8 mouse cellular contexts compared by ENCODE assay signal in the genomic region with DNA sequence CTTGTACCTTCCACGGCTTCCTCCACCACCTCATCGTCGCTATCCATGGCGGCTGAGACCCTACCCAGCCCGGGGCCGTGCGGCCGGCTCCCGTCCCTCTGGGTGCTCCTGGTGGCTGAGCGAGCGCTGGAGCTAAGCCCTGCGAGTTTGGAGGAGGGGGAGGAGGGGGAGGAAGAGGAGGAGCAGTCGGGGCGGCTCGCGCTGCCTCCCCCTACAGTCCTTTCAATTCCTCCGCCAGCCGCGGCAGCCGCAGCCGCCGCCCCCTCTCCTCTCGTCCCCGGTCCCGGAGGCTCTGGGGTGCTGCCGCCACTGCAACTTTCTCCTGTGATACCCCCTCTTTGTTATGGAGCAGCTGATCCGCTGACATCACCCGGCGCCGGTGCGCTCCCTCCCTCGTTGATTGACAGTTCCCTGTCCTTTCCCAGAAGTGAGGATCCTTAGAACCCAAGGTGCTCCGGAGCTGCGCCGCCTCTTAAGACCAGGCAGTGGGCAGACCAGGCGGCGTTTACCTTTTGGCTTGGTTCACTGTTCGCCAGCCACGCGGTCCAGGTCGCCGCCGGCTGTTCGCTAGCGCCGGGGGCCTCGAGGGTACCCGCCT. TPM values are rescaled to one million over a fixed set of nuclear protein-coding genes. Genes with fewer than 3 reads are reported as not detected.
DNase-seq lines count a peak whose midpoint lies in the region; ATAC-seq and TF ChIP-seq lines count a peak whose summit lies in the region.

A gene (minus strand): TSS at position 369 of the 598 bp plus-strand sequence.

- under 1% methylated on average over 43 of the region's 48 CpGs for WGBS in heart, embryonic 13.5 days
- 3% methylated on average over 46 of the region's 48 CpGs for WGBS in liver, embryonic 12.5 days (ENCODE audit: insufficient replicate concordance)
- WGBS in stomach, embryonic 14.5 days = 1% methylated on average over 41 of the region's 48 CpGs

- H3K27me3 ChIP-seq in C2C12 (ENCODE audit: control insufficient read depth, insufficient read depth, insufficient read length) = no peaks in the 10 kb centered on the region
- H3K27me3 ChIP-seq in heart, embryonic 13.5 days (replicated peaks) = no peaks in the 10 kb centered on the region
- peaks cover 13% of the 10 kb centered on the region for H3K27me3 ChIP-seq in liver, embryonic 12.5 days (replicated peaks)
- no peaks in the 10 kb centered on the region for H3K27me3 ChIP-seq in stomach, embryonic 14.5 days (ENCODE audit: control insufficient read depth, insufficient read depth, low read length)

- H3K36me3 ChIP-seq in C2C12 (ENCODE audit: control insufficient read depth, insufficient read depth) = peaks cover 6% of the 10 kb centered on the region
- H3K36me3 ChIP-seq in heart, embryonic 13.5 days = peaks cover 9% of the 10 kb centered on the region
- H3K36me3 ChIP-seq in liver, embryonic 12.5 days = peaks cover 6% of the 10 kb centered on the region; the same call in 1 of the 2 replicates
- no peaks in the 10 kb centered on the region for H3K36me3 ChIP-seq in stomach, embryonic 14.5 days (ENCODE audit: control insufficient read depth, insufficient read depth, low read length)

- DNase-seq in brain, adult 2 months (ENCODE audit: low read depth, low spot score) = peak; percentile 93
- DNase-seq in kidney, postnatal 10 days = peak; percentile 89
- peak; percentile 25 to 52 for DNase-seq in natural killer cell, adult 2 months (ENCODE audit: low spot score in 2 of 2)

- no peak for TF ChIP-seq CTCF in C2C12 (IDR thresholded peaks at IDR 0.05; ENCODE audit: control insufficient read depth, insufficient read depth, insufficient read length)

- H3K4me3 ChIP-seq in C2C12 (ENCODE audit: insufficient read depth, poor library complexity, severe bottlenecking) = peak within 1 kb of the TSS; percentile 59
- H3K4me3 ChIP-seq in heart, embryonic 13.5 days = peak within 1 kb of the TSS; percentile 91
- peak within 1 kb of the TSS; percentile 77 for H3K4me3 ChIP-seq in liver, embryonic 12.5 days
- peak within 1 kb of the TSS; percentile 86 for H3K4me3 ChIP-seq in stomach, embryonic 14.5 days (ENCODE audit: low read depth, low read length)

- H3K79me3 ChIP-seq in C2C12 (ENCODE audit: low read depth) = peaks cover 25% of the 10 kb centered on the region

- peak within 1 kb of the TSS; percentile 86 for H3K4me2 ChIP-seq in heart, embryonic 13.5 days
- H3K4me2 ChIP-seq in liver, embryonic 12.5 days = peak within 1 kb of the TSS; percentile 98
- peak within 1 kb of the TSS; percentile 99 for H3K4me2 ChIP-seq in stomach, embryonic 14.5 days (replicated peaks; ENCODE audit: low read depth, low read length)

- H3K4me1 ChIP-seq in heart, embryonic 13.5 days = peaks cover 27% of the 10 kb centered on the region
- H3K4me1 ChIP-seq in liver, embryonic 12.5 days = peaks cover 27% of the 10 kb centered on the region
- H3K4me1 ChIP-seq in stomach, embryonic 14.5 days (ENCODE audit: control insufficient read depth, insufficient read depth, low read length) = peaks cover 11% of the 10 kb centered on the region; the same call in 1 of the 2 replicates

- no peaks in the 10 kb centered on the region for H3K9me3 ChIP-seq in heart, embryonic 13.5 days
- H3K9me3 ChIP-seq in liver, embryonic 12.5 days (replicated peaks) = no peaks in the 10 kb centered on the region
- H3K9me3 ChIP-seq in stomach, embryonic 14.5 days (ENCODE audit: control insufficient read depth, low read depth, low read length) = no peaks in the 10 kb centered on the region

- peak; percentile 32 for ATAC-seq in erythroid progenitor cell, adult 5-6 weeks (replicated peaks; ENCODE audit: low FRiP score, poor library complexity, severe bottlenecking)
- peak; percentile 67; the same call in 1 of the 2 replicates for ATAC-seq in heart, embryonic 13.5 days (ENCODE audit: extremely low read depth, insufficient number of reproducible peaks, low FRiP score, low TSS enrichment)
- peak; percentile 80 for ATAC-seq in liver, embryonic 12.5 days
- peak; percentile 82 for ATAC-seq in stomach, embryonic 14.5 days (ENCODE audit: insufficient number of reproducible peaks, insufficient read depth, low FRiP score, low read depth)

- peak within 1 kb of the TSS; percentile 97 for H3K27ac ChIP-seq in heart, embryonic 13.5 days (replicated peaks)
- H3K27ac ChIP-seq in liver, embryonic 12.5 days = peak within 1 kb of the TSS; percentile 81
- peak within 1 kb of the TSS; percentile 92 for H3K27ac ChIP-seq in stomach, embryonic 14.5 days (ENCODE audit: low read length)

- H3K79me2 ChIP-seq in C2C12 (ENCODE audit: control insufficient read depth, insufficient read depth) = peaks cover 51% of the 10 kb centered on the region

- H3ac ChIP-seq in C2C12 (ENCODE audit: control insufficient read depth, insufficient read length, low read depth) = peak within 1 kb of the TSS; percentile 74

- H3K9ac ChIP-seq in heart, embryonic 13.5 days = peak within 1 kb of the TSS; percentile 98
- peak within 1 kb of the TSS; percentile 83 for H3K9ac ChIP-seq in liver, embryonic 12.5 days
- H3K9ac ChIP-seq in stomach, embryonic 14.5 days (replicated peaks; ENCODE audit: low read depth, low read length) = peak within 1 kb of the TSS; percentile 92

TF ChIP-seq in C2C12, 6 proteins besides CTCF, POLR2A, EP300 and RAD21:
- TF ChIP-seq MAX (IDR thresholded peaks at IDR 0.05) (no peak), CEBPB (IDR thresholded peaks at IDR 0.05; ENCODE audit: low read depth) (no peak), USF1 (IDR thresholded peaks at IDR 0.05; ENCODE audit: low read depth) (no peak), FOSL1 (IDR thresholded peaks at IDR 0.05; ENCODE audit: insufficient read depth, low read length, poor library complexity, severe bottlenecking) (no peak), MYOD1 (IDR thresholded peaks at IDR 0.05; ENCODE audit: control insufficient read depth, insufficient read length, low read depth) (no peak), MYOG (IDR thresholded peaks at IDR 0.05; ENCODE audit: control insufficient read depth, extremely low read depth, insufficient read length) (no peak)
TF ChIP-seq in C2C12: peak in this region for 0.

RNA-seq across cellular contexts. Expression of the gene that starts here (rescaled TPM):
- polyA plus RNA-seq in C2C12 (2012; fragmentation: generic; extraction: Trizol) = 9.9 TPM
- 5.9 and 9.4 TPM in 2 replicates for total RNA-seq in erythroid progenitor cell, adult 5-6 weeks (2015; ENCODE audit: low replicate concordance)
- 1.6 and 3.3 TPM in 2 replicates for total RNA-seq in erythroid progenitor cell, adult 5-6 weeks (2017; ENCODE audit: low replicate concordance)
- polyA plus RNA-seq in heart, embryonic 13.5 days (2015; fragmentation: Nextera tagmentation; extraction: Ambion mirVana) = 3.8 and 5.8 TPM in 2 replicates
- polyA plus RNA-seq in liver, embryonic 12.5 days (2016; fragmentation: Nextera tagmentation; extraction: Ambion mirVana) = 1.0 and 1.7 TPM in 2 replicates
- 6.6 and 8.5 TPM in 2 replicates for polyA plus RNA-seq in stomach, embryonic 14.5 days (2014; fragmentation: Nextera tagmentation; extraction: Ambion mirVana)

Comparison
In these comparisons a context has a peak if more than half of its experiments do, and no peak if none do; other contexts are left out.
1. Peak in every context shown above with its lines: DNase-seq, ATAC-seq, H3K4me3 ChIP-seq and H3K27ac ChIP-seq.
2. DNase-seq: peak in every context shown above with its lines; median percentile 93 in brain, adult 2 months; 89 in kidney, postnatal 10 days; 38 in natural killer cell, adult 2 months.
3. ATAC-seq: peak in every context shown above with its lines; median percentile 82 in stomach, embryonic 14.5 days; 80 in liver, embryonic 12.5 days; 67 in heart, embryonic 13.5 days; 32 in erythroid progenitor cell, adult 5-6 weeks.